ENCODE assay signal across 13 mouse cellular contexts in genomic region chr16:55781809-55782208, GRCm38 (mm10). TPM values are rescaled to one million over a fixed set of nuclear protein-coding genes. Genes with fewer than 3 reads are reported as not detected.
A peak's percentile ranks its signal among the peaks of the same experiment; 100 is the strongest.
DNase-seq lines count a peak whose midpoint lies in the region; ATAC-seq and TF ChIP-seq lines count a peak whose summit lies in the region.
"Had no signal": no experiment of that assay in that cellular context is flagged by ENCODE, and none has a peak within 500 bp of the region (broad histone marks: within the 10 kb centered on the region; RNA-seq: fewer than 3 reads in every experiment).

No protein-coding gene starts in this region.

- TF ChIP-seq EP300 in liver, postnatal 0 days (IDR thresholded peaks at IDR 0.05; ENCODE audit: low read depth) = 0 out of 2 replicates have a peak, but pooled peaks have one; percentile 15

- TF ChIP-seq CTCF in liver, postnatal 0 days (IDR thresholded peaks at IDR 0.05; ENCODE audit: low read depth) = no peak

- H3K4me1 ChIP-seq in liver, postnatal 0 days (ENCODE audit: insufficient read depth) = no peaks in the 10 kb centered on the region; the same call in 1 of the 2 replicates
- H3K4me1 ChIP-seq: embryonic facial prominence, embryonic 13.5 days; hindbrain, embryonic 12.5 days; limb, embryonic 13.5 days had no signal

- ATAC-seq in granulocyte monocyte progenitor cell, adult 5-6 weeks (replicated peaks; ENCODE audit: poor library complexity, severe bottlenecking) = peak; percentile 83
- ATAC-seq in liver, postnatal 0 days = peak; percentile 81

- H3K36me3 ChIP-seq in liver, postnatal 0 days (replicated peaks; ENCODE audit: insufficient read depth, low read length) = no peaks in the 10 kb centered on the region
- H3K36me3 ChIP-seq: embryonic facial prominence, embryonic 13.5 days; hindbrain, embryonic 12.5 days; limb, embryonic 13.5 days had no signal

- no peak overlapping the region for H3K9ac ChIP-seq in liver, postnatal 0 days (replicated peaks)
- H3K9ac ChIP-seq: embryonic facial prominence, embryonic 13.5 days; hindbrain, embryonic 12.5 days; limb, embryonic 13.5 days had no signal

- H3K4me2 ChIP-seq in liver, postnatal 0 days (ENCODE audit: low read depth, low read length) = no peak overlapping the region
- H3K4me2 ChIP-seq: embryonic facial prominence, embryonic 13.5 days; hindbrain, embryonic 12.5 days; limb, embryonic 13.5 days had no signal

- no peak overlapping the region for H3K27ac ChIP-seq in liver, postnatal 0 days (ENCODE audit: low read depth)
- H3K27ac ChIP-seq: embryonic facial prominence, embryonic 13.5 days; hindbrain, embryonic 12.5 days; left cerebral cortex, adult 2 months; limb, embryonic 13.5 days had no signal

- no peaks in the 10 kb centered on the region for H3K27me3 ChIP-seq in liver, postnatal 0 days (ENCODE audit: insufficient read depth, low read length)
- H3K27me3 ChIP-seq: embryonic facial prominence, embryonic 13.5 days; hindbrain, embryonic 12.5 days; limb, embryonic 13.5 days had no signal

- no peaks in the 10 kb centered on the region for H3K9me3 ChIP-seq in liver, postnatal 0 days (ENCODE audit: low read length)
- H3K9me3 ChIP-seq: embryonic facial prominence, embryonic 13.5 days; hindbrain, embryonic 12.5 days; limb, embryonic 13.5 days had no signal

- 36% methylated on average over 5 of the region's 5 CpGs for WGBS in liver, postnatal 0 days (ENCODE audit: insufficient replicate concordance)

- DNase-seq in 416B (ENCODE audit: low read depth) = peak; percentile 33
- no peak for DNase-seq in liver, postnatal 0 days
- DNase-seq in lung, postnatal 25 days (ENCODE audit: low spot score) = peak; percentile 62
- no peak for DNase-seq in frontal cortex, postnatal 14 days (ENCODE audit: low spot score in 2 of 2)
- DNase-seq in layer of hippocampus, postnatal 25 days (ENCODE audit: extremely low spot score in 1 of 2, low spot score in 1 of 2) = no peak
- DNase-seq in right cerebral cortex, postnatal 4 days = no peak
- DNase-seq: cerebellum, postnatal 36 days; midbrain, embryonic 14.5 days had no signal

- H3K4me3 ChIP-seq in liver, postnatal 0 days (ENCODE audit: low read depth, low read length) = no peak overlapping the region
- H3K4me3 ChIP-seq: embryonic facial prominence, embryonic 13.5 days; hindbrain, embryonic 12.5 days; left cerebral cortex, adult 2 months; limb, embryonic 13.5 days had no signal

RNA-seq across cellular contexts. Expression of gene Nfkbiz, which starts 56.9 kb away (rescaled TPM):
- total RNA-seq in granulocyte monocyte progenitor cell, adult 5-6 weeks (2014; fragmentation: Nextera tagmentation) = 3.4 and 5.0 TPM in 2 replicates
- total RNA-seq in granulocyte monocyte progenitor cell, adult 5-6 weeks (2017) = 16.2 and 16.4 TPM in 2 replicates
- polyA plus RNA-seq in liver, postnatal 0 days (2015; fragmentation: Nextera tagmentation; extraction: Ambion mirVana) = 2.7 and 3.2 TPM in 2 replicates
- 1 to 10 TPM; 5.2 to 5.8 TPM for total RNA-seq in layer of hippocampus, postnatal 25 days (2021)

Comparison
In these comparisons a context has a peak if more than half of its experiments do, and no peak if none do; other contexts are left out.
1. DNase-seq: peak in 416B (single experiment) and lung, postnatal 25 days (single experiment); none in liver, postnatal 0 days (single experiment), frontal cortex, postnatal 14 days (0 of 2), layer of hippocampus, postnatal 25 days (0 of 2) and right cerebral cortex, postnatal 4 days (single experiment).